Mouse (Mus musculus): ENCODE data around the gene Ppp1r13l.

GRCm38 (mm10) chr7:19318201-19318600 lies 41.3 kb upstream of the Ppp1r13l start:
- TF ChIP-seq GATA1 (IDR thresholded peaks at IDR 0.05; ENCODE audit: low read length) (no peak), TAL1 (IDR thresholded peaks at IDR 0.05; ENCODE audit: low read length) (no peak)

Measured in erythroblast, embryonic 14.5 days (primary cell).